Mouse (Mus musculus) embryonic facial prominence, embryonic 11.5 days (tissue): Measurements from ENCODE around the gene Slc25a20. TPM values are rescaled to one million over a fixed set of nuclear protein-coding genes. Genes with fewer than 3 reads are reported as not detected.

Experiments
- ATAC-seq: fragments of 200-750 bp; cut with Nextera tagmentation; replicated peaks from 2 replicates; pipeline ENCODE4 v1.8.0; 2017; ENCODE audit warnings: low read depth; ENCODE audit not compliant: insufficient number of reproducible peaks, low FRiP score, low TSS enrichment
- DNase-seq: peaks from one replicate; pipeline ENCODE4 v3.0.0-alpha.2; 2015; ENCODE audit warnings: low spot score
- H3K27ac ChIP-seq: fragments of 300-500 bp; sonication (generic); replicated peaks from 2 replicates; pipeline ENCODE4 v1.5.1; 2014; ENCODE audit warnings: mild to moderate bottlenecking, low read depth, low read length, control low read depth
- H3K27me3 ChIP-seq: fragments of 300-500 bp; sonication (generic); 2 replicates; pipeline ENCODE4 v1.6.1; 2014; ENCODE audit warnings: mild to moderate bottlenecking, low read length, moderate library complexity, mixed read lengths; ENCODE audit not compliant: control insufficient read depth, insufficient read depth
- H3K36me3 ChIP-seq: fragments of 300-500 bp; sonication (generic); replicated peaks from 2 replicates; pipeline ENCODE4 v1.6.1; 2014; ENCODE audit warnings: low read depth, mild to moderate bottlenecking, low read length, moderate library complexity, mixed read lengths; ENCODE audit not compliant: control insufficient read depth, insufficient read depth
- H3K4me1 ChIP-seq: fragments of 300-500 bp; sonication (generic); 2 replicates; pipeline ENCODE4 v1.6.1; 2014; ENCODE audit warnings: low read length, mixed read lengths; ENCODE audit not compliant: control insufficient read depth, insufficient read depth
- H3K4me2 ChIP-seq: fragments of 300-500 bp; sonication (generic); 2 replicates; pipeline ENCODE4 v1.6.1; 2014; ENCODE audit warnings: low read depth, mild to moderate bottlenecking, control low read depth, low read length, moderate library complexity
- H3K4me3 ChIP-seq: fragments of 300-500 bp; sonication (generic); 2 replicates; pipeline ENCODE4 v1.5.1; 2014; ENCODE audit warnings: low read depth, low read length, control low read depth
- H3K9ac ChIP-seq: fragments of 300-500 bp; sonication (generic); replicated peaks from 2 replicates; pipeline ENCODE4 v1.6.1; 2014; ENCODE audit warnings: mild to moderate bottlenecking, control low read depth, low read length
- H3K9me3 ChIP-seq: fragments of 300-500 bp; sonication (generic); replicated peaks from 2 replicates; pipeline ENCODE4 v1.6.1; 2016; ENCODE audit warnings: mild to moderate bottlenecking, low read length, inconsistent platforms, mixed read lengths; ENCODE audit not compliant: control insufficient read depth
- WGBS: fragments of 180-500 bp; shearing (Covaris S2); extraction: QIAGEN DNeasy Blood & Tissue Kit; methylation state at CpG from one replicate; pipeline ENCODE4 v1.1.7; 2014; 5-methylcytosine and 5-hydroxymethylcytosine counted together
- polyA plus RNA-seq: library from polyadenylated mRNA; unstranded; fragments of >200 nt; fragmentation: Nextera tagmentation; extraction: Ambion mirVana; gene quantifications from 2 replicates; pipeline ENCODE4 v1.2.1, GENCODE M21; 2014

Slc25a20 gene
- 30.8 and 34.5 TPM in 2 replicates for polyA plus RNA-seq

DNA sequence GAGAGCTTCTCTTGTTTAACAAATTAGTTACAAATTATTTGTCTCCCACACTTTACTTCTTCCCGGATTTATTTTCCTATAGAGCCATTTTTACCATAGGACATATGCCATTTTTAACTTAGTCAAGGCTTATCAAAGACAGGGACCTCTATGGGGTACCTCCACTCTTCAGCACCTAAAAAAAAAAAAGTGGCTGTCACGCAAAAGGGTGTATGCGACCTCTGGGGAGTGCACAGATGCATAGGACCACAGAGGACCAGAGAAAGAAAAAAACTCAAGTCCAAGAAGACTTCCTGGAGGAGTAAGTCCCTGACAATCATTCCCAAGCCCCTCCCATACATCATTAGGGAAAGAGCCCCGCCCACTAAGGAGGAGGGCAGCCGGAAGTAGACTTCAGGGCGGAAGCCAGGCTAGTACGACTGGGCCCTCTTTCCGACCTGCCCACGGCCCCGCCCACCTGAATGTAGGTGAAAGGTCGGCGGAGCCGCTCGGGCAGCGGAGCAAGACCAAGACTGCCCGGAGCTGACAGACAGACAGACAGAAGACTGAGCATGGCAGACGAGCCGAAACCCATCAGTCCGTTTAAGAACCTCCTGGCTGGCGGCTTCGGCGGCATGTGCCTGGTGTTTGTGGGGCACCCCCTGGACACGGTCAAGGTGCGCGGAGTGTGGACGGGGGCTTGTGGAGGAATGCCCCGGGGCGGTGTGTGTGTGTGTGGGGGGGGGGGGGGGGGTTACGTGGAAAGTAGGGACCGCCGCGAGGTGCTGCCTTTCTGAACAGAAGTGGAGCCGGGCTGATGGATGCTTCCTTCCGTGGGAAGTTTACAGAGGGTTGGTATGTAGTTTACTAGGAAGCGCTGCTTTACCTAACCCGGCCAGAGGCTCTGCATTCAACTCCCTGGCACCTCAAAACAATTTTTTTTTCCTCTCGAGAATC, at the start of gene Slc25a20:
Slc25a20 (plus strand) TSS at position 412 of the 936 bp plus-strand sequence.
- no peak within 1 kb of the TSS for H3K27ac ChIP-seq
- no peaks in the 10 kb centered on the region for H3K36me3 ChIP-seq
- H3K27me3 ChIP-seq = no peaks in the 10 kb centered on the region
- H3K9ac ChIP-seq = peak within 1 kb of the TSS; percentile 71
- DNase-seq (peak; percentile 90), ATAC-seq (peak; percentile 88)
- H3K4me3 ChIP-seq = peak within 1 kb of the TSS; percentile 71
- H3K4me2 ChIP-seq = peak within 1 kb of the TSS; percentile 71
- WGBS = 1% methylated on average over 35 of the region's 37 CpGs
- no peaks in the 10 kb centered on the region for H3K4me1 ChIP-seq
- no peaks in the 10 kb centered on the region for H3K9me3 ChIP-seq

DNA sequence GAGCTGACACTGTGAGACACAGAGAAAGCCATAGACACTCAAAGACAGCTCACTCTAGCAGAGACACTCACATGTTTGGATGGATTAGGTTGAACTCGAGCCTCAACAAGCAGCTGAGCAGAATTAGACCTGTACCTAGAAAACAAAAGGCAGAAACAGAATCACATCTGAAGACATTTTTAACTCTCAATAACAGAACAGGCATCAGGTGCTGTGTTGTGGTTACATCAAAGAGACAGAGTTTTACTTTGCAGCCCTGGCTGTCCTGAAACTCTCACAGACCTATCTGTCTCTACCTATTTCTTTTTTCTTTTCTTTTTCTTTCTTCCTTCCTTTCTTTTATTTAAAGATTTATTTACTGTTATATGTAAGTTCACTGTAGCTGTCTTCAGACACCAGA, 44.6 kb upstream of the Slc25a20 start:
- no peak for DNase-seq
- Histone ChIP-seq H3K27me3 (no peaks in the 10 kb centered on the region), H3K4me2 (no peak overlapping the region), H3K4me3 (no peak overlapping the region), H3K4me1 (no peaks in the 10 kb centered on the region), H3K9ac (no peak overlapping the region), H3K9me3 (no peaks in the 10 kb centered on the region), H3K27ac (no peak overlapping the region), H3K36me3 (peaks cover 8% of the 10 kb centered on the region)
- ATAC-seq = no peak
- 91% methylated on average over 1 of the region's 1 CpGs for WGBS

DNA sequence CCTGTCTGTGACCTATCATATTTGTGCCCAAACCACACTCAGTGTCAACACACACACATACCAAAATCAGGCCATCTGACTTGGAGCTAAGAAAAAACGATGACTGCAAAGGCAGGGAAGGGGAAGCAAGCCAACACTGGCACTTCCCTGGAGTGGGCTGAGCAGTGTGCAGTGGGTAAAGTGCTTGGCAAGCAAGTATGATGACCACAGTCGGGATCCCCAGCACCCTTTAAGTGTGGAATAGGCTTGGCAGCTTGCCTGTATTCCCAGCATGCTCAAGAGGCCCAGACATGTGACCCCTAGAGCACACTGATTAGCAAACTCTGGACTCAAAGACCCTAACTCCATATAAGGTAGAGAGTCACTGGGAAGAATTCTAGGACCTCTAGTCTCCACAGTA, 35.4 kb upstream of the Slc25a20 start:
- no peaks in the 10 kb centered on the region for H3K27me3 ChIP-seq
- H3K4me1 ChIP-seq = no peaks in the 10 kb centered on the region
- no peak overlapping the region for H3K9ac ChIP-seq
- 84% methylated on average over 2 of the region's 2 CpGs for WGBS
- H3K4me3 ChIP-seq = no peak overlapping the region
- H3K27ac ChIP-seq = no peak overlapping the region
- DNase-seq (no peak), ATAC-seq (no peak)
- H3K9me3 ChIP-seq = no peaks in the 10 kb centered on the region
- no peaks in the 10 kb centered on the region for H3K36me3 ChIP-seq
- no peak overlapping the region for H3K4me2 ChIP-seq

DNA sequence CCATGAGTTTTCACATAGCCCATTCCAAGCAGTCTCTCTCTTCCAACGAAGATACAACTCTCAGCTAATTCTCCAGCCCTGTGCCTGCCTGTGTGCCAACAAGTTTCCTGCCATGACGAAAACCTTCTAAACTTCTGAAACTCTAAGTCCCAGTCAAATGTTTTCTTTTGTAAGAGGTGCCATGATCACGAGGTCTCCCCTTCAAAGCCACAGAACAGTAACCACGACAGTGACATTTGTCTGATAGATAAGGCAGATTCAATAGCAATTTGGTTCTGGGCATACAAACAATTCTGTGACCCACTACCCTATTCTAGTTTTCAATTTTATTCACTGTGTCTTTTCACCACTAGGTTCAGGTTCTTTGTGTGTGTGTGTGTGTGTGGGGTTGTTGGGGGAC, 33.7 kb upstream of the Slc25a20 start:
- Histone ChIP-seq H3K27me3 (no peaks in the 10 kb centered on the region), H3K4me2 (no peak overlapping the region), H3K9me3 (no peaks in the 10 kb centered on the region), H3K36me3 (no peaks in the 10 kb centered on the region), H3K9ac (no peak overlapping the region), H3K4me1 (no peaks in the 10 kb centered on the region), H3K27ac (no peak overlapping the region), H3K4me3 (no peak overlapping the region)
- DNase-seq (no peak), ATAC-seq (no peak)
- WGBS = 84% methylated on average over 4 of the region's 4 CpGs

DNA sequence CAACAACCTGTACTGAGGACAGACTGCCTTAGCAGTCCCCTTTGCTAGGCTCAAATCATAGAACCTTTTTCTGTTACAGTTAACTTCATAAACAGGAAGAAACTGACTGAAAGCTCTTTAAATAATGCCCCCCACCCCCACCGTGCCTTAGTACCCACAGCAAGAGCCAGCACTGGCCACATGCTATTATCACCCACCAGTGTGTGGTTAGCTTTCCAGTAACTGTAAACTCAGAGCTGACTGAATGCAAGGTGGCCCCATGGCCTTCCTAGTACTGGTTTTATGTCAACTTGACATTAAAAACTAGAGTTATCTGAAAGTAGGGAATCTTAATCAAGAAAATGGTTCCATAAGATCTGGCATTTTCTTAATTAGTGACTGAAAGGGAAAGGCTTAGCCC, 31.2 kb upstream of the Slc25a20 start:
- Histone ChIP-seq H3K9ac (no peak overlapping the region), H3K36me3 (no peaks in the 10 kb centered on the region), H3K27ac (no peak overlapping the region), H3K4me1 (no peaks in the 10 kb centered on the region), H3K9me3 (no peaks in the 10 kb centered on the region), H3K4me3 (no peak overlapping the region), H3K4me2 (no peak overlapping the region), H3K27me3 (no peaks in the 10 kb centered on the region)
- no peak for DNase-seq
- ATAC-seq = no peak
- WGBS = 94% methylated on average over 1 of the region's 1 CpGs

DNA sequence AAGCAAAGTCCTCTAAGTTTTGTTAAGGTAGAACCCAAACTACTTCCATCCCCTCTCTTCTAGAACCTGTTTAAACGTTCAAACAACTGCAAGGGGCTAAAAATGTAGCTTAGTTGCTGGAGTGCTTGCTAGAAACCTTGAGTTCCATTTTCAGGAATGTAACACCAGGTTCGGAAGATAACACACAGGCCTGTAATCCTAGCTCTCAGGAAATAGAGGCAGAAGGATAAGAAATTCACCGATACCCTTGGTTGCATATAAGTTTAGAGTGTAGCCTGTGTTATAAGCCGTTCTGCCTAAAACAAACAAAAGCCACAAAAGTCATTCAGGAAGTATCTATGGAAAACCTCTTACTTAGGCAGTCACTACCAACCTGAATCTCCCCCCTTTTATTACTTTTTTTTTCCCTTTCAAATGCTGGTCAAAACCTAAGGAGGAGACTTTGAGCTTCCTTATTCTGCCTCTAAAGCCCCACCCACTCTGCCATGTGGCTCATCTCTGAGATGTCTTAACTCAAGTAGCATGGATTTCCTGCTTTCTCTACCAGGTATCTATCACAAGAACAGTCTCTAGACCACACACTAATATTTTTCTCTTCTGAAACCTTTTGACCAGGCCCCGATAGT, 30.1 kb upstream of the Slc25a20 start:
- WGBS = 90% methylated on average over 5 of the region's 5 CpGs
- no peaks in the 10 kb centered on the region for H3K27me3 ChIP-seq
- DNase-seq (no peak), ATAC-seq (no peak)
- H3K9ac ChIP-seq = no peak overlapping the region
- no peaks in the 10 kb centered on the region for H3K9me3 ChIP-seq
- no peaks in the 10 kb centered on the region for H3K36me3 ChIP-seq
- H3K4me3 ChIP-seq = no peak overlapping the region
- no peak overlapping the region for H3K4me2 ChIP-seq
- H3K4me1 ChIP-seq = no peaks in the 10 kb centered on the region
- H3K27ac ChIP-seq = no peak overlapping the region

DNA sequence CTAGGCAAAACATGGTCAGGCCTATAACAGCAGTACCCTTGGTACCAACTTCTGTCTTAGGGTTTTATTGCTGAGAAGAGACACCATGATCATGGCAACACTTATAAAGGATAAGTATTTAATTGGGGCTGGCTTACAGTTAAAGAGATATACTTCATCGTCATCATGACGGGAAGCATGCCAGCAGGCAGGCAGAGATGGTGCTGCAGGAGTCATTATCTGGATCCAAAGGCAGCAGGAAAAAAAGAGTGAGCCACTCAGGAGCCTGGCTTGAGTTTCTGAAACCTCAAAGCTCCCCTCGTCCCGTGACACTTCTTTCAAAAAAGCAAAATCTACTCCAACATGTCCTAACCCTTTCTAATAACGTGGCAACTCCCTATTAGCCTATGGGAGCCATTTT, 29.5 kb upstream of the Slc25a20 start:
- no peaks in the 10 kb centered on the region for H3K36me3 ChIP-seq
- no peaks in the 10 kb centered on the region for H3K9me3 ChIP-seq
- ATAC-seq (no peak), DNase-seq (no peak)
- no peaks in the 10 kb centered on the region for H3K27me3 ChIP-seq
- H3K9ac ChIP-seq = no peak overlapping the region
- no peaks in the 10 kb centered on the region for H3K4me1 ChIP-seq
- H3K4me2 ChIP-seq = no peak overlapping the region
- no peak overlapping the region for H3K4me3 ChIP-seq
- H3K27ac ChIP-seq = no peak overlapping the region
- WGBS = 88% methylated on average over 5 of the region's 5 CpGs

DNA sequence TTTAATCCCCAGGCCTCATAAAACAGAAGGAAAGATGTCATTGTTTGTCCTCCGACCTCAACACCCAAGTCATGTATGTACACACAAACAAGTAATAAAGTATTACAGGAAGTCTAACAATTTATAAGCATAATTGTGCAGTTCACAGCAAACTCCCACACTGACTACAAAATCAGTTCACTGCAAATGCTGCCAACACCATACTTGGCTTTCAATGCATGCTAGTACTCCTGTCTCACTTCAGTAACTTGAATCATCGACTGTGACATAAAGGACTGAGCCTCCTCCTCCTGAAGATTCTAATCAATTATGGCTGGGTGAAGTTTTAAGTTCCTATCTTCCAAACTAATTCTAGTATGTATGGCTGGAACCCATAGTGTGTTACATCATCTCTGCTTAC, 28.0 kb upstream of the Slc25a20 start:
- H3K27me3 ChIP-seq = no peaks in the 10 kb centered on the region
- no peaks in the 10 kb centered on the region for H3K4me1 ChIP-seq
- WGBS = 87% methylated on average over 2 of the region's 2 CpGs
- no peaks in the 10 kb centered on the region for H3K9me3 ChIP-seq
- H3K4me2 ChIP-seq = no peak overlapping the region
- ATAC-seq (no peak), DNase-seq (no peak)
- H3K27ac ChIP-seq = no peak overlapping the region
- H3K4me3 ChIP-seq = no peak overlapping the region
- H3K36me3 ChIP-seq = no peaks in the 10 kb centered on the region
- H3K9ac ChIP-seq = no peak overlapping the region
